Mouse (Mus musculus) left cerebral cortex, adult 2 months (tissue): Measurements from ENCODE around the gene Pias3. TPM values are rescaled to one million over a fixed set of nuclear protein-coding genes. Genes with fewer than 3 reads are reported as not detected.
"Not testable (repeated sequence)": the region's sequence is repeated elsewhere in the genome, so short reads cannot be mapped to it uniquely, and the experiment has no call there.

Source experiments
- DNase-seq, 2 experiments: peaks; one replicate each; pipeline ENCODE4 v3.0.0; 2021 to 2022; ENCODE audit warnings: low spot score in 2 of 2, mixed read lengths in 1 of 2; ENCODE audit errors: extremely low spot score in 1 of 2
- H3K27ac ChIP-seq: fragments of 200-600 bp; 2 replicates; pipeline ENCODE4 v1.8.1; 2022
- H3K4me3 ChIP-seq: fragments of 200-600 bp; 2 replicates; pipeline ENCODE4 v1.8.1; 2022
- CTCF ChIP-seq: fragments of 200-600 bp; IDR thresholded peaks from 2 replicates; pipeline ENCODE4 v1.8.1; 2022; ENCODE audit warnings: antibody characterized with exemption, mild to moderate bottlenecking, moderate library complexity
- intact Hi-C: fragments of 180-260 bp; cut with DNase I; formaldehyde crosslinking; loops from one replicate; pipeline ENCODE4 v1.15.1; 2025
- total RNA-seq, 2 experiments: library from RNA; stranded (reverse); gene quantifications; 2 replicates each; pipeline ENCODE4 v1.2.3; 2021

Pias3 gene
- total RNA-seq, 2 experiments from 2014 or later = 23.6 to 30.3 TPM

DNA sequence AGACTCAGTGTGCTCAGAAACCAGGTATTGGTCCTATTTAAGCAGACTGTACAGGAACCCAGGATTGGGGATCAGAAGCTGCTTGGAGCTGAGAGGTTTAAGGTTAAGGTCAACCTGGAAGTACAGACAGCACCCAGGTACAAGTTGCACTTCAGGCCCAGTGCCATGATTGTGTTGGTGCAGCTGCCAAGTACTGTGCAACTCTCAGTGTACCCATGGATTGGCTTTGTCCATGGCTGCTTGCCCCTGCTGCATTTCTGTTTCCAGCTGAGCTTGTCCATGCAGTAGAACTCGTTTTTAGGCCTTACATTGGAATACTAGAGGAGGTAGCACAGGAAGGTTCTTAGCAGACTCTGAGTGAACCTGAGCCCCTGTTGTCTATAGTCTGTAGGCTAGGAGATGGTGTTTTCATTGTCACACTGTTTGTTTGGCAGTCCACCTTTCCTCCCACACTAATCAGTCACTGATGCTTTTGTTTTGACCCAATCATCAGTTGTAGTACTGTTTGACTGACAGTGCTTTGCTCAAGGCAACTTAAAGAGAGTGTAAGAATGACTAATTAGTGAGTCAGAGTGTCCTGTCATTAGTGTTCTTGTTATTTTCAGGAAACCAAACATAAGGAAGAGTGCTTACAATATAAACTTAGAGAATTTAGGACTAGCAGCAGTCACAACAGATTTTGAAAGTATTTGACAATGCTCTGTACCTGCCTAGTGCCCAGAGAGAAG, 41.0 kb downstream of the Pias3 start:
- no peak for DNase-seq
- Histone ChIP-seq H3K27ac (no peak overlapping the region), H3K4me3 (no peak overlapping the region)
- intact Hi-C loops = no loop called here
- no peak for TF ChIP-seq CTCF

DNA sequence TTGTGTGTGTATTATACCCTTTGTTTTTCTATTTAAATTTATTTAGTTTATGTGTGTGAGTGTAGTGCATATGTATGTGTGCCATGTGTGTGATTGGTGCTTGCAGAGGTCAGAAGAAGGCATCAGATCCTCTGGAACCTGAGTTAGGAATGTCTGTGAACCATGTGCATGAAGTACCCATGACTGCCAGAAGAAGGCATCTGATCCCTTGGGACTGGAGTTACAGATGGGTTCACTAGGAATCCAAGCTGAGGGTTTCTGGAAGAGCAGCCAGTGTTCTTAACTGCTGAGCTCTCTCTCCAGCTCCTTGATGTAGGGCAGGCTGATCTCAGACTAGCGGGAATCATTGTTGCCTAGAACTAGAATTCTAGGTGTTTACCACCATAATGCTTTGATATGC, 41.8 kb downstream of the Pias3 start:
- intact Hi-C loops = no loop called here
- no peak overlapping the region for H3K27ac ChIP-seq

DNA sequence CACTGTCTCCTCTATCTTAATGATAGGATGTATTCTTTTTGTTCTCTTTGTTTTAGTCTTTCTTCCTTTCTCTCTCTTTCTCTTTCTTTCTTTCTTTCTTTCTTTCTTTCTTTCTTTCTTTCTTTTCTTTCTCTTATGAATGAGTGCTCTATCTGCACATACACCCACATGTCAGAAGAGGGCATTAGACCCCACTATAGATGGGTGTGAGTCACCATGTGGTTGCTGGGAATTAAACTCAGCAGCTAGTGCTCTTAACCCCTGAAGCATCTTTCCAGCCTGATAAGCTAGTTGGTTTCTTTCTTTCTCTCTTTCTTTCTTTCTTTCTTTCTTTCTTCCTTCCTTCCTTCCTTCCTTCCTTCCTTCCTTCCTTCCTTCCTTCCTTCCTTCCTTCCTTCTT, 44.1 kb downstream of the Pias3 start:
- H3K27ac ChIP-seq, intact Hi-C loops, DNase-seq, H3K4me3 ChIP-seq: not testable (repeated sequence)

More for the DNA sequence above, 41.8 kb downstream of the Pias3 start:
- no peak for DNase-seq
- H3K4me3 ChIP-seq = no peak overlapping the region
- peak; percentile 15 for TF ChIP-seq CTCF

DNA sequence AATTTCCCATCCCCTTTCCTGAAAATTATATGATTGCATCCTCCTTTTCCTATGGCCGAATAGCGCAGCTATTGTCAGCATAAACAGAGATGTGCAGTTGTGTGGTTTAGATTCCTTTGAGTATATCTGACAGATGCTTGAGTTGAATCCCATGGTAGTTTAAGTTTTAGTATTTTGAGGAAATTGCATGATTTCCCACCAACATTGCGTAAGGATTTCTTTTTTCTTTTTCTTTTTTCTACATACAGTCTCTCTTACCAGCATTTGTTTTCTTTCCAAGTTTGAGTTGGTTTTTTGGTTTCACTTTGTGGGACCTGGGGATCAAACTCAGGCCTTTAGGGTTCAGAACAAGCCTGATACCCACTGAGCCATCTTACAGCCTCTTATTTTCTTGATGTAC, 48.2 kb downstream of the Pias3 start:
- DNase-seq = no peak
- H3K4me3 ChIP-seq = no peak overlapping the region
- intact Hi-C loops = no loop called here
- no peak overlapping the region for H3K27ac ChIP-seq
- no peak for TF ChIP-seq CTCF

DNA sequence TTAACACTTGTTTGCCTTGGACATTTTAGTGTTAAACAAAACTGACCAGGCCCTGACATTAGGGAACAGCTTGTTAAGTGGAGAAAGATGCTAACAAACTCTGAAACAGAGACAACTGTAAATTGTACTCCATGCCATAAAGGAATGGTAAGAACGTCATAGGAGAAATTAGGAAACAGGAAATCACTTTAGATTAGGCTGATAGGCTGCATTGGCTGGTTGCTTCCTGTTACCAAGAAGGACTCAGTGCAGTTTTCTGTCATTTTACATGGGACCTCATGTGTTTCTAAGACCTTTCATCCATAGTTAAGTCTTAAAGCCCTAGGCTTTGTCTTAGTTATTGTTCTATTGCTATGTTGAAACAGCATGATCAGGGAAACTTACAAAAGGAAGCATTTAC, 50.6 kb downstream of the Pias3 start:
- no peak for TF ChIP-seq CTCF
- intact Hi-C loops = no loop called here
- H3K27ac ChIP-seq = no peak overlapping the region
- no peak for DNase-seq
- H3K4me3 ChIP-seq = no peak overlapping the region

Other genes starting within 250 kb of the Pias3 start
- gene BC107364, start 244.1 kb upstream of the Pias3 start, total RNA-seq = not detected
- gene Hfe2, start 171.2 kb upstream of the Pias3 start, total RNA-seq = 1 to 10 TPM; 1.7 to 1.8 TPM
- 10 to 100 TPM; 22.4 to 28.2 TPM for gene Txnip, start 138.4 kb upstream of the Pias3 start, total RNA-seq
- not detected for gene Gm16253, start 119.4 kb upstream of the Pias3 start, total RNA-seq
- 10 to 100 TPM; 26.6 to 28.1 TPM for gene Polr3gl, start 102.2 kb upstream of the Pias3 start, total RNA-seq
- gene Ankrd34a, start 99.7 kb upstream of the Pias3 start, total RNA-seq = 10 to 100 TPM; 66.8 to 70.3 TPM
- 10 to 100 TPM; 18.6 to 21.5 TPM for gene Lix1l, start 95.2 kb upstream of the Pias3 start, total RNA-seq
- 10 to 100 TPM; 37.6 to 38.5 TPM for gene Rbm8a, start 66.5 kb upstream of the Pias3 start, total RNA-seq
- gene Pex11b, start 61.0 kb upstream of the Pias3 start, total RNA-seq = 10 to 100 TPM; 53.0 to 56.3 TPM
- under 1 TPM; 0.41 to 0.68 TPM for gene Gm42957, start 60.9 kb upstream of the Pias3 start, total RNA-seq
- 1 to 10 TPM; 2.9 to 3.6 TPM for gene Itga10, start 50.8 kb upstream of the Pias3 start, total RNA-seq
- gene Ankrd35, start 26.3 kb upstream of the Pias3 start, total RNA-seq = 1 to 10 TPM; 8.3 to 9.5 TPM
- gene Nudt17, start 12.2 kb downstream of the Pias3 start, total RNA-seq = 10 to 100 TPM in 1 of 2 experiments, 1 to 10 TPM in 1; 8.7 to 10.4 TPM
- 10 to 100 TPM; 22.7 to 25.3 TPM for gene Polr3c, start 31.2 kb downstream of the Pias3 start, total RNA-seq
- gene Rnf115, start 31.3 kb downstream of the Pias3 start, total RNA-seq = 10 to 100 TPM; 58.3 to 61.9 TPM
- under 1 TPM in 1 of 2 experiments, not detected in 1; 0.14 TPM for gene Pdzk1, start 132.9 kb downstream of the Pias3 start, total RNA-seq
- not detected for gene Cd160, start 133.0 kb downstream of the Pias3 start, total RNA-seq
- under 1 TPM; 0.70 to 0.75 TPM for gene Gja5, start 208.3 kb downstream of the Pias3 start, total RNA-seq
- gene Gpr89, start 209.0 kb downstream of the Pias3 start, total RNA-seq = 10 to 100 TPM; 40.7 to 42.8 TPM
- not detected for gene Gja8, start 229.6 kb downstream of the Pias3 start, total RNA-seq